ENCODE assay signal across 8 mouse cellular contexts in genomic region chr19:46962841-46963240, GRCm38 (mm10). TPM values are rescaled to one million over a fixed set of nuclear protein-coding genes. Genes with fewer than 3 reads are reported as not detected.
DNase-seq lines count a peak whose midpoint lies in the region; ATAC-seq and TF ChIP-seq lines count a peak whose summit lies in the region.

No protein-coding gene starts in this region.

- peaks cover 26 to 33% of the 10 kb centered on the region in 2 experiments for H3K4me1 ChIP-seq in MEL (ENCODE audit: control insufficient read depth in 1 of 2, insufficient read depth in 2 of 2, low read length in 2 of 2)
- peaks cover 32% of the 10 kb centered on the region for H3K4me1 ChIP-seq in hindbrain, embryonic 10.5 days (replicated peaks)
- H3K4me1 ChIP-seq in liver, postnatal 0 days (ENCODE audit: insufficient read depth), result peaks cover 41% of the 10 kb centered on the region

- H3K36me3 ChIP-seq in MEL (ENCODE audit: control insufficient read depth in 1 of 2, insufficient read depth in 2 of 2, low read length in 2 of 2), result peaks cover 1 to 37% of the 10 kb centered on the region in 2 experiments; a peak in 3 of 4 replicates
- H3K36me3 ChIP-seq in hindbrain, embryonic 10.5 days, result no peaks in the 10 kb centered on the region
- no peaks in the 10 kb centered on the region; the same call in 1 of the 2 replicates for H3K36me3 ChIP-seq in liver, postnatal 0 days (replicated peaks; ENCODE audit: insufficient read depth, low read length)

- peak overlapping the region; percentile 90 for H3K27ac ChIP-seq in MEL (ENCODE audit: control insufficient read depth, low read depth, low read length)
- peak overlapping the region; percentile 91; the same call in 1 of the 2 replicates for H3K27ac ChIP-seq in hindbrain, embryonic 10.5 days
- no peak overlapping the region for H3K27ac ChIP-seq in liver, postnatal 0 days (ENCODE audit: low read depth)

- no peak for TF ChIP-seq POLR2A in MEL (IDR thresholded peaks at IDR 0.05; ENCODE audit: control insufficient read depth in 1 of 2, insufficient read depth in 1 of 2, low read depth in 1 of 2, low read length in 2 of 2, poor library complexity in 1 of 2)

- peak; percentile 91 for DNase-seq in heart, adult 11 months
- DNase-seq in heart, postnatal 4 days, result no peak
- no peak for DNase-seq in MEL (ENCODE audit: low read depth, low spot score)
- no peak for DNase-seq in hindbrain, embryonic 10.5 days (ENCODE audit: low spot score)
- no peak for DNase-seq in liver, postnatal 0 days
- no peak for DNase-seq in spleen, postnatal 36 days (ENCODE audit: low spot score in 2 of 2)
- DNase-seq in left cerebral cortex, adult 8-10 months (ENCODE audit: low spot score in 2 of 2), result no peak
- no peak for DNase-seq in lung, postnatal 10 days

- WGBS in hindbrain, embryonic 10.5 days, result 35% methylated on average over 7 of the region's 7 CpGs
- 32% methylated on average over 7 of the region's 7 CpGs for WGBS in liver, postnatal 0 days (ENCODE audit: insufficient replicate concordance)

- ATAC-seq in liver, postnatal 0 days, result no peak

- peak overlapping the region; percentile 55 for H3K9ac ChIP-seq in MEL (ENCODE audit: control insufficient read depth, low read depth, low read length, poor library complexity, severe bottlenecking)
- peak overlapping the region; percentile 98 for H3K9ac ChIP-seq in liver, postnatal 0 days (replicated peaks)

- H3K4me3 ChIP-seq in MEL (ENCODE audit: control insufficient read depth in 1 of 2, insufficient read depth in 1 of 2, low read depth in 2 of 2, low read length in 2 of 2), result peak overlapping the region; percentile 85 to 91
- H3K4me3 ChIP-seq in hindbrain, embryonic 10.5 days, result peak overlapping the region; percentile 73
- peak overlapping the region; percentile 70 for H3K4me3 ChIP-seq in liver, postnatal 0 days (ENCODE audit: low read depth, low read length)

- H3K27me3 ChIP-seq in MEL (ENCODE audit: control insufficient read depth in 1 of 2, insufficient read depth in 2 of 2, low read length in 2 of 2), result no peaks in the 10 kb centered on the region
- no peaks in the 10 kb centered on the region for H3K27me3 ChIP-seq in hindbrain, embryonic 10.5 days (ENCODE audit: insufficient read depth, poor library complexity, severe bottlenecking)
- no peaks in the 10 kb centered on the region for H3K27me3 ChIP-seq in liver, postnatal 0 days (ENCODE audit: insufficient read depth, low read length)

- no peak for TF ChIP-seq EP300 in MEL (IDR thresholded peaks at IDR 0.05; ENCODE audit: low read depth in 1 of 2, low read length in 2 of 2)
- TF ChIP-seq EP300 in liver, postnatal 0 days (IDR thresholded peaks at IDR 0.05; ENCODE audit: low read depth), result no peak

- H3K79me2 ChIP-seq in MEL (ENCODE audit: control insufficient read depth, insufficient read depth, low read length, poor library complexity), result peaks cover 35% of the 10 kb centered on the region

- peak overlapping the region; percentile 74 for H3K4me2 ChIP-seq in liver, postnatal 0 days (ENCODE audit: low read depth, low read length)

- TF ChIP-seq RAD21 in MEL (IDR thresholded peaks at IDR 0.05; ENCODE audit: low read depth, low read length), result no peak

- no peak for TF ChIP-seq CTCF in MEL (IDR thresholded peaks at IDR 0.05 in 2 of 3, conservative IDR thresholded peaks at IDR 0.05 in 1 of 3; ENCODE audit: control insufficient read depth in 1 of 3, insufficient read depth in 1 of 3, low read depth in 2 of 3, low read length in 3 of 3, poor library complexity in 1 of 3, severe bottlenecking in 1 of 3)
- TF ChIP-seq CTCF in liver, postnatal 0 days (IDR thresholded peaks at IDR 0.05; ENCODE audit: low read depth), result no peak

- H3K9me3 ChIP-seq in MEL (replicated peaks; ENCODE audit: insufficient read depth, low read length), result no peaks in the 10 kb centered on the region
- H3K9me3 ChIP-seq in hindbrain, embryonic 10.5 days, result no peaks in the 10 kb centered on the region
- no peaks in the 10 kb centered on the region for H3K9me3 ChIP-seq in liver, postnatal 0 days (ENCODE audit: low read length)

TF ChIP-seq in MEL, 35 proteins besides CTCF, POLR2A, EP300 and RAD21:
- TF ChIP-seq NELFE (IDR thresholded peaks at IDR 0.05; ENCODE audit: low read depth, low read length), result no peak
- no peak for TF ChIP-seq GABPA (IDR thresholded peaks at IDR 0.05; ENCODE audit: low read depth, low read length)
- 0 out of 2 replicates have a peak, but pooled peaks have one; percentile 3 for TF ChIP-seq E2F4 (IDR thresholded peaks at IDR 0.05; ENCODE audit: borderline replicate concordance, low read depth, low read length)

RNA-seq across cellular contexts. Expression of gene Ina, which starts 51.7 kb away (rescaled TPM):
- under 1 TPM in 1 of 2 experiments, not detected in 1; 0.16 TPM for total RNA-seq in heart, postnatal 4 days (2021)
- not detected in 2 replicates for total RNA-seq in MEL (2012; rRNA removed)
- polyA plus RNA-seq in MEL (2012; ENCODE audit: insufficient read depth in 1 of 2, insufficient read length in 2 of 2, low read depth in 1 of 2, low replicate concordance in 2 of 2, missing spikeins in 1 of 2), result not detected
- 75.7 and 248 TPM in 2 replicates for polyA plus RNA-seq in hindbrain, embryonic 10.5 days (2016; fragmentation: Nextera tagmentation; extraction: Ambion mirVana)
- not detected in 2 replicates for polyA plus RNA-seq in liver, postnatal 0 days (2015; fragmentation: Nextera tagmentation; extraction: Ambion mirVana)
- 100 to 1,000 TPM; 175 to 187 (median 178) TPM for total RNA-seq in left cerebral cortex, adult 8-10 months (2022)

RNA-seq across cellular contexts. Expression of gene Nt5c2, which starts 52.1 kb away (rescaled TPM):
- total RNA-seq in heart, postnatal 4 days (2021), result 100 to 1,000 TPM; 147 to 157 TPM
- total RNA-seq in MEL (2012; rRNA removed), result 64.6 and 65.0 TPM in 2 replicates
- 100 to 1,000 TPM; 147 to 455 TPM for polyA plus RNA-seq in MEL (2012; ENCODE audit: insufficient read depth in 1 of 2, insufficient read length in 2 of 2, low read depth in 1 of 2, low replicate concordance in 2 of 2, missing spikeins in 1 of 2)
- 65.1 and 69.6 TPM in 2 replicates for polyA plus RNA-seq in hindbrain, embryonic 10.5 days (2016; fragmentation: Nextera tagmentation; extraction: Ambion mirVana)
- polyA plus RNA-seq in liver, postnatal 0 days (2015; fragmentation: Nextera tagmentation; extraction: Ambion mirVana), result 30.2 and 36.1 TPM in 2 replicates
- 10 to 100 TPM; 70.8 to 83.9 (median 82.1) TPM for total RNA-seq in left cerebral cortex, adult 8-10 months (2022)

Comparison
In these comparisons a context has a peak if more than half of its experiments do, and no peak if none do; other contexts are left out.
1. RNA of gene Ina, which starts 51.7 kb away (total RNA-seq): 175 to 187 TPM in left cerebral cortex, adult 8-10 months; 0.16 TPM in heart, postnatal 4 days and not detected in MEL; every median in the first group is over 100 times any median in the second.
2. Peak in every context shown above with its lines, with median percentiles within 50 percentile points of each other: H3K4me3 ChIP-seq.